ENCODE assay signal across 8 mouse cellular contexts in the genomic region with DNA sequence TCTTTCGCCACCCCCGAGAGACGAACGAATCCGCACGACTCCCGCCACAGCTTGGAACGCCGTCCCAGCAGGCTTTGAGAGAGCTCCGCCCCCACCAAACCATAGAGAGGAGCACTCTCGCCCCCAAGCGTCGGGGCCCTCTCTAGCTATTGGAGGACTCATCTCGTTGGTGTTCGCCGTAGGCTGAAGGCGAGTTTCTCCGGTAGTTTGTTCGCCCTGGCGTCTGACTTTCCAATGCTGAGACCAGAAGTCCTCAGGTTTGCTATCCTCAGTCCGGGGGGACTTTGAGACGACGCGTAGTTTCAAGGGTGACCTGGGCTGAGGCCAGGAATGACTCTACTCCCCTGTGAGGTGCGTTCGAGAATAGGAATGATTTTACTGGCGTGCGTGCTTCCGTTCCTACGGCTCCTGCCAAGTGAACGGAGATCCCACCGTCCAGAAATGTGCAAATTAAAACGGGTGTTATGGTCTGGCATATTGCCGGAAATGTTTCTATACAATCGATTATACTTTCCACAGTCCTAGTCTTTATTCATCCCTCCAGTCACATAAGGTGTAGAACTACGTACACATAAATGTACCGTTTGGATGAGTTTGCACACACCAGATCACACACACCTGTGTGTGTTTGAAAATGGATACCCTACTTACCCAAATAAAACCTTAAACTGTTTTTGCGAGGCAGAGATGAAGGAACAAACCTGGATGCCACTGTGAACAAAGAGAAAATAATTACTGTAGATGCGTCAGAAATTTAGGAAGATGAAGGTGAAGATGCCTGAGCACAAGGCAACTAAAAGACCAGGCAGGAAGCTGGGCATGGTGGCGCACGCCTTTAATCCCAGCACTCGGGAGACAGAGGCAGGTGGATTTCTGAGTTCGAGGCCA. TPM values are rescaled to one million over a fixed set of nuclear protein-coding genes. Genes with fewer than 3 reads are reported as not detected.
A peak's percentile ranks its signal among the peaks of the same experiment; 100 is the strongest.
DNase-seq lines count a peak whose midpoint lies in the region; ATAC-seq and TF ChIP-seq lines count a peak whose summit lies in the region.

TSS of gene BC055324 (minus strand) at position 76 of the 888 bp plus-strand sequence.
TSS of gene Mettl18 (plus strand) at position 169 of the 888 bp plus-strand sequence.

- TF ChIP-seq POLR2A in ES-Bruce4 (IDR thresholded peaks at IDR 0.05; ENCODE audit: insufficient read depth, low read length) = peak; percentile 69

- no peaks in the 10 kb centered on the region for H3K27me3 ChIP-seq in ES-Bruce4 (ENCODE audit: control insufficient read depth, insufficient read depth, low read length, poor library complexity, severe bottlenecking)
- H3K27me3 ChIP-seq in forebrain, embryonic 13.5 days = no peaks in the 10 kb centered on the region
- no peaks in the 10 kb centered on the region for H3K27me3 ChIP-seq in liver, postnatal 0 days (ENCODE audit: insufficient read depth, low read length)
- H3K27me3 ChIP-seq in neural tube, embryonic 14.5 days (ENCODE audit: control insufficient read depth, insufficient read depth, low read length) = no peaks in the 10 kb centered on the region

- peak; percentile 96 for ATAC-seq in cerebellum, adult (ENCODE audit: insufficient number of reproducible peaks, low FRiP score, low TSS enrichment)
- ATAC-seq in forebrain, embryonic 13.5 days = peak; percentile 99
- ATAC-seq in liver, postnatal 0 days = peak; percentile 99
- ATAC-seq in neural tube, embryonic 14.5 days (ENCODE audit: low read depth) = peak; percentile 99

- peak within 1 kb of the TSS; percentile 78 for H3K4me2 ChIP-seq in forebrain, embryonic 13.5 days
- peak within 1 kb of the TSS; percentile 82 for H3K4me2 ChIP-seq in liver, postnatal 0 days (ENCODE audit: low read depth, low read length)
- H3K4me2 ChIP-seq in neural tube, embryonic 14.5 days (ENCODE audit: low read depth, low read length) = peak within 1 kb of the TSS; percentile 72

- TF ChIP-seq EP300 in ES-Bruce4 (IDR thresholded peaks at IDR 0.05; ENCODE audit: insufficient read depth, low read depth, low read length) = no peak
- peak; percentile 51; the same call in 1 of the 2 replicates for TF ChIP-seq EP300 in liver, postnatal 0 days (IDR thresholded peaks at IDR 0.05; ENCODE audit: low read depth)

- intact Hi-C loops in heart, postnatal 10 days (cut with DNase I) = no loop called here

- peak; percentile 93 to 95 for DNase-seq in heart, postnatal 10 days
- DNase-seq in large intestine, adult 2 months (ENCODE audit: low read depth, low spot score) = peak; percentile 78
- DNase-seq in liver, postnatal 0 days = peak; percentile 94
- peak; percentile 92 for DNase-seq in testis, postnatal 10 days (ENCODE audit: low spot score)

- H3K4me1 ChIP-seq in ES-Bruce4 (ENCODE audit: control insufficient read depth, insufficient read depth, low read length) = no peaks in the 10 kb centered on the region
- H3K4me1 ChIP-seq in forebrain, embryonic 13.5 days = peaks cover 10% of the 10 kb centered on the region
- 0 out of 2 replicates have a peak, but pooled peaks cover 8% of the 10 kb centered on the region for H3K4me1 ChIP-seq in liver, postnatal 0 days (ENCODE audit: insufficient read depth)
- H3K4me1 ChIP-seq in neural tube, embryonic 14.5 days (ENCODE audit: control insufficient read depth, insufficient read depth, low read length) = no peaks in the 10 kb centered on the region

- peaks cover 13% of the 10 kb centered on the region for H3K36me3 ChIP-seq in ES-Bruce4 (ENCODE audit: control insufficient read depth, insufficient read depth, low read length, poor library complexity, severe bottlenecking)
- no peaks in the 10 kb centered on the region for H3K36me3 ChIP-seq in forebrain, embryonic 13.5 days (ENCODE audit: poor library complexity, severe bottlenecking)
- H3K36me3 ChIP-seq in liver, postnatal 0 days (replicated peaks; ENCODE audit: insufficient read depth, low read length) = no peaks in the 10 kb centered on the region
- no peaks in the 10 kb centered on the region for H3K36me3 ChIP-seq in neural tube, embryonic 14.5 days (ENCODE audit: control insufficient read depth, insufficient read depth, low read length)

- WGBS in forebrain, embryonic 13.5 days = 4% methylated on average over 43 of the region's 43 CpGs
- 1% methylated on average over 43 of the region's 43 CpGs for WGBS in large intestine, adult 2 months
- WGBS in liver, postnatal 0 days (ENCODE audit: insufficient replicate concordance) = 2% methylated on average over 43 of the region's 43 CpGs
- 3% methylated on average over 43 of the region's 43 CpGs for WGBS in neural tube, embryonic 14.5 days

- peak within 1 kb of the TSS; percentile 90 for H3K4me3 ChIP-seq in ES-Bruce4 (ENCODE audit: low read depth, low read length)
- H3K4me3 ChIP-seq in forebrain, embryonic 13.5 days = peak within 1 kb of the TSS; percentile 76
- peak within 1 kb of the TSS; percentile 92 for H3K4me3 ChIP-seq in liver, postnatal 0 days (ENCODE audit: low read depth, low read length)
- H3K4me3 ChIP-seq in neural tube, embryonic 14.5 days (ENCODE audit: low read depth, low read length) = peak within 1 kb of the TSS; percentile 50

- no peaks in the 10 kb centered on the region for H3K9me3 ChIP-seq in ES-Bruce4 (replicated peaks; ENCODE audit: control insufficient read depth, insufficient read depth, low read length, poor library complexity, severe bottlenecking)
- no peaks in the 10 kb centered on the region for H3K9me3 ChIP-seq in forebrain, embryonic 13.5 days (replicated peaks)
- no peaks in the 10 kb centered on the region for H3K9me3 ChIP-seq in liver, postnatal 0 days (ENCODE audit: low read length)
- H3K9me3 ChIP-seq in neural tube, embryonic 14.5 days (ENCODE audit: control insufficient read depth, low read length) = no peaks in the 10 kb centered on the region

- no peak for TF ChIP-seq CTCF in ES-Bruce4 (IDR thresholded peaks at IDR 0.05; ENCODE audit: low read depth, low read length)
- peak; percentile 62 for TF ChIP-seq CTCF in liver, postnatal 0 days (IDR thresholded peaks at IDR 0.05; ENCODE audit: low read depth)

- H3K27ac ChIP-seq in ES-Bruce4 (ENCODE audit: insufficient read depth, low read length) = peak within 1 kb of the TSS; percentile 25; the same call in 1 of the 2 replicates
- H3K27ac ChIP-seq in forebrain, embryonic 13.5 days = peak within 1 kb of the TSS; percentile 57
- peak within 1 kb of the TSS; percentile 88 for H3K27ac ChIP-seq in liver, postnatal 0 days (ENCODE audit: low read depth)
- H3K27ac ChIP-seq in neural tube, embryonic 14.5 days (ENCODE audit: low read depth, low read length) = peak within 1 kb of the TSS; percentile 63

- peak within 1 kb of the TSS; percentile 47 for H3K9ac ChIP-seq in ES-Bruce4 (ENCODE audit: low read depth, poor library complexity, severe bottlenecking)
- H3K9ac ChIP-seq in forebrain, embryonic 13.5 days = peak within 1 kb of the TSS; percentile 68
- peak within 1 kb of the TSS; percentile 88 for H3K9ac ChIP-seq in liver, postnatal 0 days (replicated peaks)
- H3K9ac ChIP-seq in neural tube, embryonic 14.5 days (replicated peaks; ENCODE audit: low read depth, low read length) = peak within 1 kb of the TSS; percentile 67

RNA-seq across cellular contexts. Expression of gene BC055324, which starts in this region (rescaled TPM):
- 54.3 and 69.3 TPM in 2 replicates for polyA plus RNA-seq in ES-Bruce4 (2011; ENCODE audit: insufficient read depth, insufficient read length, low read depth, missing spikeins)
- polyA plus RNA-seq in forebrain, embryonic 13.5 days (2015; fragmentation: Nextera tagmentation; extraction: Ambion mirVana) = 19.9 and 22.3 TPM in 2 replicates
- total RNA-seq in heart, postnatal 10 days (2021) = 1 to 10 TPM; 1.5 to 3.3 TPM
- 1.9 and 2.4 TPM in 2 replicates for polyA plus RNA-seq in large intestine, adult 2 months (2012; rRNA removed)
- polyA plus RNA-seq in liver, postnatal 0 days (2015; fragmentation: Nextera tagmentation; extraction: Ambion mirVana) = 3.1 and 3.4 TPM in 2 replicates
- 3.6 and 4.2 TPM in 2 replicates for polyA plus RNA-seq in neural tube, embryonic 14.5 days (2014; fragmentation: Nextera tagmentation; extraction: Ambion mirVana)

RNA-seq across cellular contexts. Expression of gene Mettl18, which starts in this region (rescaled TPM):
- 9.6 TPM in 2 replicates for polyA plus RNA-seq in ES-Bruce4 (2011; ENCODE audit: insufficient read depth, insufficient read length, low read depth, missing spikeins)
- 9.1 and 10.4 TPM in 2 replicates for polyA plus RNA-seq in forebrain, embryonic 13.5 days (2015; fragmentation: Nextera tagmentation; extraction: Ambion mirVana)
- 1 to 10 TPM; 3.4 to 4.7 TPM for total RNA-seq in heart, postnatal 10 days (2021)
- polyA plus RNA-seq in large intestine, adult 2 months (2012; rRNA removed) = 0.59 and 0.66 TPM in 2 replicates
- polyA plus RNA-seq in liver, postnatal 0 days (2015; fragmentation: Nextera tagmentation; extraction: Ambion mirVana) = 4.0 and 4.1 TPM in 2 replicates
- polyA plus RNA-seq in neural tube, embryonic 14.5 days (2014; fragmentation: Nextera tagmentation; extraction: Ambion mirVana) = 7.5 and 10.1 TPM in 2 replicates

Comparison
In these comparisons a context has a peak if more than half of its experiments do, and no peak if none do; other contexts are left out.
1. Peak in every context shown above with its lines: DNase-seq, ATAC-seq, H3K4me3 ChIP-seq and H3K27ac ChIP-seq.
2. H3K27ac ChIP-seq: peak in every context shown above with its lines; median percentile 88 in liver, postnatal 0 days; 63 in neural tube, embryonic 14.5 days; 57 in forebrain, embryonic 13.5 days; 25 in ES-Bruce4.